Mouse (Mus musculus) T-helper 2 cell (primary cell): ENCODE measurements around the gene Tmem129.

Experiments used
- in situ Hi-C: fragments of 300-600 bp; cut with MboI, MseI; formaldehyde crosslinking; loops from one replicate; pipeline ENCODE4 v1.15.1; 2025; ENCODE audit warnings: high pct_unique_total_duplicates

Tmem129 gene

GRCm38 (mm10) chr5:33657787-33658663 is at the start of gene Tmem129, which contains the start of gene Tacc3:
TSS of gene Tmem129 (minus strand) at chr5:33658416.
TSS of gene Tacc3 (plus strand) at chr5:33658128.
- in situ Hi-C loops = no loop called here

GRCm38 (mm10) chr5:33707163-33707562 is 48.9 kb upstream of the Tmem129 start:
- in situ Hi-C loops = loop anchor here (25.0 kb wide), 1 partner anchor 1420 kb away; no protein-coding TSS in a partner anchor

- in situ Hi-C loops = loop anchor here (25.0 kb wide), 1 partner anchor 1419 kb away; no protein-coding TSS in a partner anchor
Observed at GRCm38 (mm10) chr5:33706350-33706629, 48.1 kb upstream of the Tmem129 start.

DNA sequence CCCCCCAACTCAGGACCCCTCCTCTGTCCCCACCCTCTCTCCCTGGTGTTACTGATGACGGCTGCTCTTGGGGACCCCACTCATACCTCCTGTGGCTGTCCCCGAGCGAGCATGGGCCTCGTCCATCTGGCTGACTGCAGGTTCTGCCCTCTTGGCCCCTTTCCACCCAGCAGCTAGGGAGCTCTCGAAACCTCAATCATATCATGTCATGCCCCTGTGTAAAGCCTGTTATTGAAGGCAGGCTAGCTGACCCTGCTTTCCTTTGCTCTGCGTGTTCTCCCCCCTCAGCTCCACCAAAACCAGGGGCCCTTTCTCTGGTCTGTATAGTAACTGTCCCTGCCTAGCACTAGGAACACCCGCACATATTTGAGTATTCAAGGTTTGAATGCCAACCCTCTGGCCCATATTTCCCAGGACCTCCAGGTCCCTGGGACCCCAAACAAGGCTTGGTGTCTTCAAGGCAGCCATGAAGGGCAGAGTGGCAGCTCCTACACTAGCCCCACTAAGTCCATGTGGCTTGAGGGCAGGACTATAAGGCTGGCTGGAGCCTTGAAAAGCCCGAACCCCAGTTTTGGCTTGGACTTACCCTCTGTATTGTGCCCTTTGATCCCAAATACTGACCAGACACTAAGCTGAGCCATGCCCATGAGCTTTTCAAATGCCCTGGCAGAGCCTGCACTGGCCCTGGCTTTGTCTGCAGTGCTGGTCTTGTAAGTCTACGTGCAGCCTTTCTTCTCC is 47.6 kb upstream of the Tmem129 start:
- in situ Hi-C loops = loop anchor here (25.0 kb wide), 1 partner anchor 1418 kb away; no protein-coding TSS in a partner anchor

DNA sequence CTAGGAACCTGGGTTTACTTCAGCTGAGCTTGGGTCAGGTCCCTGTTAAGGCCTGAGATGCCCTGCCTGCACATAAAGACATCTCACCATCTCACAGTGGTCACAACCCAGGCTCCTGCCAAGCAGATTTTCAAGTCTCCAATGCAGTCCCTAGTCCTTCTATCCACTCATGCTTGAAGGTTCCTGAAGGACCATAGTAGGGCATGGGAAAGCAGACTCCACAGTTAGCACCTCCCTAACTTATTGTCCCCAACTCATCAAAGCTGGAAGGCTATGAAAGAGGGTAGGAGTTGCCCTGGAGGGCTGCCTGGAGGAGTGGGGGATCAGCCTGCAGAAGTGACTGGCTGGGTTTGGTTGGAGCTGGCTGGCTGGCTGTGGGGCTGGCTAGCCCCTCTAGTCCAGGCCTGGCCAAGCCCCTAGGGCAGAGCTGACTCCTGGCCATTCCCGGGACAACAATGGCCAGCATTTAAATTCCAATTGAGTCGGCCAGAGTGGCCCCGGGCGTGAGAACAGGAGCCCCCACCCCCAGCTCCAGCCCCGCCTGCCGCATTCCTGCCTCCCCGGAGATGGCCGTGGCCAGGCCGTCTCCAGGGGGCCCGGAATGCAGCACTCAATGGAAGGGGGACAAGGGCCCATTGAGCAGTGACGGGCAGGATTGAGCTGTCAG is 46.9 kb upstream of the Tmem129 start:
- in situ Hi-C loops = loop anchor here (25.0 kb wide), 1 partner anchor 1418 kb away; no protein-coding TSS in a partner anchor

GRCm38 (mm10) chr5:33703999-33704398 is 45.8 kb upstream of the Tmem129 start:
- in situ Hi-C loops = loop anchor here (25.0 kb wide), 1 partner anchor 1417 kb away; no protein-coding TSS in a partner anchor

DNA sequence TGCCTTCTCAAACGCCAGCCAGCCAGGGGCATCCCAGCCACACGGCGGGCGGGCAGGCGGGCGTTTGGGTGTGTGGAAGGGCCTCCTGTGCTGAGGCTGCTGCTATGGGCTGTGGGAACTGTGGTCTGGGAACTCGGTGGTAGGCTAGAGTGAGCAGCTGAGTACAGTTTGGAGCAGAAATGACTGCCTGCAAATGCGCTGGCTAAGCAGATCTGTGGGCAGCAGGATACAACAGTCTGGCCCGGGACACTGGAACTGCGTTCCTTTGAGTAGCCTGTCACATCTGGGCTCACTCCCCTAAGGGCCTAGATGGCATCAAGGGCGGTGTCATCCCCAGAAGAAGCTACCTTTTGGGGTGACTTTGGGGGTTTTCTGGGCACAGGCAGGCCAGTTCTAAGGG is 43.6 kb upstream of the Tmem129 start:
- in situ Hi-C loops = loop anchor here (25.0 kb wide), 1 partner anchor 1415 kb away; no protein-coding TSS in a partner anchor

- in situ Hi-C loops = loop anchor here (25.0 kb wide), 1 partner anchor 1413 kb away; no protein-coding TSS in a partner anchor
Observed at GRCm38 (mm10) chr5:33700010-33700409, 41.8 kb upstream of the Tmem129 start.

DNA sequence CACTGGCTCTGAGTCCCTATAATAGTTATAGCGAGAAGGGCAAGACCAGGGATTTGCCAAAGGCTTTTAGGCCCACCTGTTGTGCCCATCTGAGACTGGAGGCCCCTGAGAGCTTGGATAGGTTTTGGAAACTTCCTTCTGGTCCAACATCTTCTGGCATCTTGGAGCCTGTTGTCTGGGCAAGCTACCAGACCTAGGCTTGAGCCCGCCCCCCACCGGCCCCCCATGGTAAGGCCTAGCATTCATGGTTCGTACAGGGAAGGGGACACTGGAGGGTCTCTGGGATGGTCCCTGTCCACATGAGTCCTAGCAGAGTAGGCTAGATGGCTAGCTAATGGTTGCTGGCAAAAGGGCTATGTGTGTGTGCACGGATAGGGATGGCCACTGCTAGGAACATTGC is 40.5 kb upstream of the Tmem129 start:
- in situ Hi-C loops = no loop called here

DNA sequence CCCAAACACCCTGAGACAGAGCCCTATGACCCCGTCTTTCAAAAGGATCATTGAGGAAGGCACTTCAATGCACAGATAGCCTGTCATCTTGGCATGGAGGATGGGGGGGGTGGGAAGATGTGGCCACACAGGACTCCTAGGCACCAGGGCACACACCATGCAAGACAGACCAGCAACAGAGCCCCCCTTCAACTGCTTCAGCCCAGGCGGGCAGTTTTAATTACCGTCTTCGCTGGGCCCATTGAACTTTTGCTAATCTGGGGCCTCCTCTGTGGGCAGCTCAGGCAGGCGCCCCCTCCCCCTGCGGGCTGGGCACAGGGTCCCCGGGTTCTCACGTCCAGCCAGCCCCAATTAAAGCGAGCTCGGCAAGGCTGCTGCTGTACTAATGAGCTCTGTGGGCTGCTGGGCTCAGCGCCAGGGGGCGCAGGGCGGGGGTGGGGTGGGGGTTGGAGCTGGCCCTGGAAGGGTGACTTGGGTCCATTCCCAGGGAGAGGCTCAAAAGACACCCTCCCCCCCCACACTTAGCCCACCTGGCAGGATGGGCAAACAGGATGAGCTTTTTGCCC is 39.8 kb upstream of the Tmem129 start:
- in situ Hi-C loops = no loop called here

DNA sequence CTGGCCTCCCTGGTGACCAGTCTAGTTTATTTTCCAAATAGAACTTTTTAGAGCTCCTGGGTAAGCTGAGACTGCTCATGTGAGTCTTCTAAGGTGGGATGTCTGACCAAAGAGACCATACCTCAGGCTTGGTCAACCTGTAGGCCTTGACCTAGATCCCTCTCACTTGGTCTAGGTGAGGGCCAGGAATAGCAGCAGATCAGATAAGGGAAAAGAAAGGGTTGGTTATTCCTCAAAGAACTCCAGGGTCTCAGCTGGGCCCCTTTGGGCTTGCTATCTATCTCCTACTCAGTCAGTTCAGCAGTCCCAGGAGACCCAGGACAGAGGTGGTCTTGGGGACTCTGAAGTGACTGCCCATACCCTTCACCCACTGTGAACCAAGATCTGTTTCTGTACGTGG is 39.3 kb upstream of the Tmem129 start:
- in situ Hi-C loops = no loop called here

DNA sequence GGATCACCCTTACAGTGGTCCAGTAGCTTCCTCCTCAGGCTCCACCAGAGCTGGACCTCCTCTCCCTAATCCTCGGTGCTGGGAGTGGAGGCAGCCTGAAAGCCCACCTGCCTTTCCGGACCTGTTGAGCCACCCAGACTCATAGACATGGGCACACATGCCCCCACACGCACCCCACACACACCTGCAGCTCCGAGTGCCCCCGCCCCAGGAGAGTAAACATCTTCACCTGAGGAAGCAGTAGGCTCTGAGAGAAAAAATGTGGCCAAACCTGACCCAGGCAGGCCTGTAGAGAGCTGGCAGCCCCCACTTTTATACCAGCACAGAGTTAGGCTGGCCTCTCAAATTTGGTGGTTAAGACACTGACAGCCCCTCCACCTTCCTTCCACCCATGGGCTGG is 38.2 kb upstream of the Tmem129 start:
- in situ Hi-C loops = no loop called here

GRCm38 (mm10) chr5:33695718-33696121 is 37.5 kb upstream of the Tmem129 start:
- in situ Hi-C loops = no loop called here

DNA sequence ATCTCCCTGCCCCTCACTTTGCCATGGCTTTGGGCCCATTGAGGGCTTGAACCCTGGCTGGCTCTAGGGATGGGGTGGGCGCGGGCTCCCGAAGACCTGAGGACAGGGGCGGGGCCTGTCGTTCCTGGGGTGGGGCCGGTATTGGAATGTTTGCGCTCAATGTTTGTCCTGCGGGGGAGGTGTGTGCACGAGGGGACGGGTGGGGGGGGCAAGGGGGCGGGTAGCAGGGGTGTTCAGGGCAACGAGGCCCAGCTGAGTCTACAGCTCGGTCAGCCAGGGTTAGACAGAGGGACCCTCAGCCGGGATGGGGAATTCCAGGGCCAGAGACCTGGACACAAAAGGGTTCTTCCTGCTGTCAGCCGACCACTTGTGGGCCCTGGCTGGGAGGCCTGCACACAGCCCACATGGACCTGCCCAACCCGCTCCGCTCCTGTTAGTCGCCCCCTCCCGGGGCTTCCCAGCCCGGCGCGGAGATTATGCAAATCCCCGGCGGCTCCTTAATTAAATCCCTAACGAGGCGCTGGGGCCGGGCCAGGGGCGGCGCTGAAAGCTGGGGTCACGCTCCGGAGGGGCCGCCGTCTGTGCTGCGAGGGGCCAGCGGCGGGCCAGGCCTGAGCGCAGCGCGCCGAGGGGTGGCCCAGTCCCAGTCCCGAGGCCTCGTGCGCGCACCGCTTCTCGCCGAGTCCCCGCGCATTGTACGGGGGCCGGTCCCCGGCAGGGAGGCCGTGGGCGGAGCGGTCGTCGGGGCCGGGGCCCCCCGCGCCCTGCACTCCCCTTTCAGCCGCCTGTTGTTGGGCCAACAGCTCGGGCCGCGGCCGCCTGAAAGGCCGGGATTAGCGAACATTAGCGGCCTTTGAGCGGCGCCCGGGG is 36.9 kb upstream of the Tmem129 start:
- in situ Hi-C loops = no loop called here

GRCm38 (mm10) chr5:33694461-33694847 is 36.2 kb upstream of the Tmem129 start:
- in situ Hi-C loops = no loop called here

- in situ Hi-C loops = no loop called here
Observed at GRCm38 (mm10) chr5:33692393-33692792, 34.2 kb upstream of the Tmem129 start.

DNA sequence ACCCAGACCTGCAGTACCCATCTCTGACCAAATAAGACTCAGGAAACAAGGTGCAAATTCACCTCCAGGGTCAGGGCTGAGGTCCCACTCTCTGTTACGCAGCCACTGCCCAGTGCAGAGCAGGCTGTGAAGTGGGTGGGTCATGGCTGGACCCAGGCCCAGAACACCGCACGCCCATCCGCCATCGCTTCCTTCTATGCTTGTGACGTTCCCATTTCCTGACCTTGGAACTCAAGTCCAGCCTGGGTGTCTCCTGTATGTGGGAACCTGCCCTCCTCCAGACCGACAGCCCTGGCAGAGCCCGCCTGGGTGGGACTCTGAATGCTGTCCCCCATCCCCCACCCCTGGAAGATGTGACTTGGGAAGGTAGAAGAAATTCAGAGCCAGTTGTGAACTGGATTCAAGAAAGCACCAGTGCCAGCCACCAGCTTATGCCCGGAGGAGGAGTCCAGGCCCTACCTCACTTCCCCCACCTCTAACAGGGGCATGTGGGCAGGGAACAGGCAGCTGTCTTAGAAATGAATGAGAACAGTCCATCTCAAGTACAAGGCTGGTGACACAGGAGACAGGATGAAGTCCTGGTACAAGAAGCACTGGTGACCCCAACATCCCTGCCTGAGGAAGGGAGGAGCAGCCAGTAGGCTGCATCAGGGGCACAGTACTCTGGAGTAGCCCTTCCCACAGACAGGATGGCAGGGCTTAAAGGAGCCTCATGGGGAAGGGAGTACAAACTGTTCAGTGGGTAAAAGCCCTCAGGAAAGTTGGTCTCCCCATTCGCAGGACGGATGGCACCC is 31.8 kb upstream of the Tmem129 start:
- in situ Hi-C loops = no loop called here

GRCm38 (mm10) chr5:33689221-33689844 is 31.1 kb upstream of the Tmem129 start:
- in situ Hi-C loops = no loop called here
